Mouse (Mus musculus): ENCODE data around the gene Apol7b.
"Not testable (repeated sequence)": the region's sequence is repeated elsewhere in the genome, so short reads cannot be mapped to it uniquely, and the experiment has no call there.

The Apol7b gene

DNA sequence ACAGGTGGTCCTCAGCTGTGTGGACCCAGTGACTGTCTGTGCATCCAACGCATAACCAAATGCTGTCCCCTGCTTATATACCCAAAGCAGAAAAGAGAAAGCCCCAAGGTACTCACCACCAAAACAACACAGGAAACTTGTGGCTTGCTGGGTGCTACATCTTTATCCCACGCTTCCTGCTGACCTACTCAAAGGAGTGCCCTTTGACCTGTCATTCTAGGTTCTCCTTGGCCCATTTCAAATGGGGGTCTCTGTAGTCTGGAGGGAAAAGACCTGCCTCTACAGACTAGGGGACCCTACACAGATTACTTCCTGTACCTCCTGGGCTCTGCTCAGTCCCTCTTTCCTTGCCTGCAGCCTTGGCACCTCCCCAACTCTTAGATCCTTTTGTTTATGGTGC is at the start of gene Apol7b:
TSS of gene Apol7b (minus strand) at position 101 of the 400 bp plus-strand sequence.
- not testable (repeated sequence) for DNase-seq (ENCODE audit: low spot score)

DNA sequence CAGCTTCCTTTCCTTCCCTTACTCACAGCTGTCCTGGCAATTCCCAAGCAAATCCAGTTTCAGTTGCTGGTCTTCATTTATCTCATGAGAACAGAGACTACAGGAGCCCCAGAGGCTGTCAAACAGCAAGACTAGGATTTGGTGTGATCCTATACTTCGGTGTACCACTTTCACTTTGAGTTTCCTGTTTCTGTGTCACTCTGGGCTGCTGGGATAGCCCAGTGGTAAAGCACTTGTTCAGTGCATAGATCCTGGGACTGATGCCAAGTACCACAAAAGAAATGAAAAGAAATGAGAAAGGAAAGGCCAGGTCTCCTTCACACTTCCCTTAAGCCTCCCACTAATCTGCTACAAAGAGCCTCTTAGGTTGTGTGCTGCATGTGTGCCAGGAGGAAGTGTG is 47.4 kb upstream of the Apol7b start:
- not testable (repeated sequence) for DNase-seq (ENCODE audit: low spot score)

DNA sequence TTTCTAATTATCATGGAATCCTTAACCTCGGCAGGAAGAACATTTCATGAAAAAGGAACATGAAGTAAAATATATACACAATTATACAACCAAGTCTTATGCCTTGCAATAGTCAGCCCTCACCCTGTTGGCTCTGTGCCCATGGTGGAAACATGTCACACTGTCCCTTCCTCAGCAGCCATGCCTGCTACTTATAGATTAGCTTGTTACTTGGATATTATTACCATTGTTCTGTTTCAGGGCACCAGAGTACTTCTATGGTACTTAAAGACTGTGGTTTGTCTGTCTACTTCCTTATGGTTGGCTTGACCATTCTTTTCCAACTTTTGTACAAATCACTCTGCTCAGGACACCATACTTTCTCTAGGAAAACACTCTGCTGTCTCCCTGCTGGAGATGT is 45.9 kb upstream of the Apol7b start:
- not testable (repeated sequence) for DNase-seq (ENCODE audit: low spot score)

GRCm38 (mm10) chr15:77482140-77482794 is 35.0 kb upstream of the Apol7b start:
- DNase-seq (ENCODE audit: low spot score), result no peak

DNA sequence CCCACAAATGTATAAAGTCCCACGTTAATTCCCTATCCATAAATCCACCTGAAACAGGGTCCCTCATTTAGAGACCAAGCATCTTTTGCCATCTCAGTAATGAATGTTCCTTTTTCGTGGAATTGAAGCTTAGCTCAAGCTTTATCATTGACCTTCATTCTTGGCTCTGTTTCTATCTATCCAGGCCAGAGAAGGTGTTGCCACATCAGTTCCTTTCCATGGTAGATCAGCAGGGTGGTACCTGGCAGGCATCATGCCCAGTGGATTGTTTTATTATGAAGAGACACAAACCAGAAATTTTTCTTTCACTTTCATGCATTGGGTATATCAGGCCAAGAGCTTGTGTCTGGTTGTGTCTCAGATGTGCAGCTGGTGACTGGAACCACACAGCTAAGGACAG is 29.4 kb upstream of the Apol7b start, which contains the start of gene Apol10a:
TSS of gene Apol10a (plus strand) at position 355 of the 400 bp plus-strand sequence.
- not testable (repeated sequence) for DNase-seq (ENCODE audit: low spot score)

DNA sequence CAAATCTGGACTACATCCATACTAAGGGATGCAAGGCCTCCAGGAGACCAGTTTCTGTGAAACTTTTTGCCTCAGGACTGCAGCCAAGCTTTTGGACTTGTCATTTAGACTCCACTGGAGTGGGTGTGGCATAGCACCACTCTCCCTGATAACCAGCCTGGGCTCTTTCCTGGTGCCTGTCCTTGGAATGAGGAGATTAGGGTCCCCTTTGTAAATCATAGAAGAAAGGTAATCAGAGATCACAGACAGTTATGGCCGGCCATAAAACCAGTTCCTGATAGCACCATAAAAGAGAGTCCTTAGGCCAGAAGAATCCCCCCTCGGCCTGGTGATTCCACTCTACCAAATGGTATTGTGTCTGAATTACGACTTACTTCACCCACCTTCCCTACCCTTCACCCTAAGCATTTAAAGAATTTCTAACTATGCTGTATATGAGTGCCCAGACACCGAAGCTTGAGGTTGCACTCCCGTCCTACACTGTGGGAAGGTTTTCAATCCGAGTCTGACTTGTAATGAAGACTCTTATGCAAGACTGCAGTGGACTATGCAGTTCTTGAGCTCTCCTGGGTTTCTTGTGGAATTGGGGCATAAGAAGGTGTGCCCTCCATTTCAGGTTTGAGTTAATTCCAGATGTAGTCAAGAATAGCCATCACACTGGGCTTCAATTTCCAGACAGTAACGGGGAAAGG is 27.6 kb upstream of the Apol7b start:
- DNase-seq (ENCODE audit: low spot score), result not testable (repeated sequence)

DNA sequence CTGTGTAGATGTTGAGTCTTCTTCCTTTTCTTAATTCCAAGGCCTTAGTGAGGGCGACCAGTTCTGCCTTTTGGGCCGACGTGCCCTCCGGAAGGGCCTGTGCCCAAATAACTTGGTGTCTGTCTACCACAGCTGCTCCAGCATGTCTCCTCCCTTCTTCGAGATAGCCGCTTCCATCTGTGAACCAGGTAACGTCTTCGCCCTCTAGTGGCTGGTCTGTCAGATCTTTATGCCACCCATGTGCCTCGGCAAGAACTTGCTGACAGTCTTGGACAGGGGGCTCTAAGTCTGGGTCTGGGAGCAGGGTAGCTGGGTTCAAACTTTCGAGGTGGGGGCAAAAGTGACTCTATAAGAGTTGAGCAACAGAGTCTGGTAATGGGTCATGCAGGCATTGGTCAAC is 2.6 kb upstream of the Apol7b start:
- peak; percentile 34 for DNase-seq (ENCODE audit: low spot score)

GRCm38 (mm10) chr15:77445668-77446067 is 1.6 kb downstream of the Apol7b start:
- not testable (repeated sequence) for DNase-seq (ENCODE audit: low spot score)

GRCm38 (mm10) chr15:77444746-77445145 is 2.5 kb downstream of the Apol7b start:
- not testable (repeated sequence) for DNase-seq (ENCODE audit: low spot score)

- not testable (repeated sequence) for DNase-seq (ENCODE audit: low spot score)
Observed at GRCm38 (mm10) chr15:77428690-77429448, 18.4 kb downstream of the Apol7b start.

DNA sequence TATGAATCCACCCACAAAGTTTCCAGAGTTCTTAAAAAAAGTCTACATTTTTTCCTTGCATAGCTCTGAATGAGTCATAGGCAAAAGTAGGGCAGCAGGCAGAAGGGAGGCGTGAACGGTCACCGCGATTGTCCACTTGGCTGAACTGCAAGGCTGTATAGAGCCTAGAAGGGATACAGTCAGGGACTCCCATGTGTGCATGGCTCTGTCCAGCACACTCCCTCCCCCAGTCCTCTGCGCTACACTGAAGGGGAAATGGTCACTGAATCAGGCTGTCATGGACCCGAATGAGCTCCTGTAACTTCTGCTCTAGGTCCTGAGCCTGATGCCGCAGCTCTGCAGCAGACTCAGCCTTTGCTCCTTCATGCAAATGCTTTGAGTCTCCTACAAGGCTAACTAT is 24.4 kb downstream of the Apol7b start:
- not testable (repeated sequence) for DNase-seq (ENCODE audit: low spot score)

DNA sequence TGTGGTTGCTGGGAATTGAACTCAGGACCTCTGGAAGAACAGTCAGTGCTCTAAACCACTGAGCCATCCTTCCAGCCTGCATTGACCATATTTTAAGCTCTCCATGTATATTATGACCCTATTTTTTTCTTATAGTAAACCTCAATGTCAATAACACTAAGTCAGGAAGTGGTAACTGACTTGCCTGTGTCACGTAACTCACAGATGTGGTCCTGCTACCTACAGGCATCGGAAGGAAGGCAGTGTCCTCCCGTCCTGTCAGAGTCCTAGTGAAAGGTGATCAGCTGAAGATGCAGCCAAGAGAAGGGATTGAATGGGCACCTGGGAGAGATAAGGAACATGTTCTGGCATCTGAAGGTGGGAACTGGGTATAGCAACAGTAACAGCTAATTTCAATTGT is 27.6 kb downstream of the Apol7b start:
- DNase-seq (ENCODE audit: low spot score), result not testable (repeated sequence)

DNA sequence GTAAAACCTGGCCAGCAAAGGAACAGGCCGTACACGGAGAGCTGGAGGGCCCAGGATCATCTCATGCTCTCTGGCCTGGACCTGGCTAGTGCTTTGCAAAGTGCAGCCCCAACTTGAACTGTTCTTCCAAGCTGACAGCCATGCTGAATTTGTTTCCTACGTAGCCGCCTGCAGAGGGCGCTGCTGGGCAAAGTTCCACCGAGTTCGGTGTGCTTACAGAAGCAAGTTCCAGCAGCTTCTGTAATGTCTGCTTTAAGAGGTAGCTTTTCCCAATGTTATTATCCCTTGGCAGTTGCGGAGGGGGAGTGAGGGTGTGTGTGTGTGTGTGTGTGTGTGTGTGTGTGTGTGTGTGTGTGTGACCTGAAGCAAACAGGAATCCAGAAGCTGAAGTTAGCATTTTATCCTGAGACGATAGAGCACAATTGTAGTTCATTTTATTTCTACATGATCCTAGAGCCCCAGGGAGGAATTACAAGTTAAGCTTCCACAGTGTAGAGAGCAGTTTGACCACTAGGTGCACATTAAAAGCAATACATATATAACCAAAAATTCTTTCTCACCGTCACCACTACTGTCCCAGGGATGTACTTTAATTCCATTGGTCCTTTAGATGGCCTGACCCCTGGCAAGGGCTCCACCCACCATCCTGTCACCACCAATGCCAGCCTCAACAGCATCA is 30.5 kb downstream of the Apol7b start:
- not testable (repeated sequence) for DNase-seq (ENCODE audit: low spot score)

DNA sequence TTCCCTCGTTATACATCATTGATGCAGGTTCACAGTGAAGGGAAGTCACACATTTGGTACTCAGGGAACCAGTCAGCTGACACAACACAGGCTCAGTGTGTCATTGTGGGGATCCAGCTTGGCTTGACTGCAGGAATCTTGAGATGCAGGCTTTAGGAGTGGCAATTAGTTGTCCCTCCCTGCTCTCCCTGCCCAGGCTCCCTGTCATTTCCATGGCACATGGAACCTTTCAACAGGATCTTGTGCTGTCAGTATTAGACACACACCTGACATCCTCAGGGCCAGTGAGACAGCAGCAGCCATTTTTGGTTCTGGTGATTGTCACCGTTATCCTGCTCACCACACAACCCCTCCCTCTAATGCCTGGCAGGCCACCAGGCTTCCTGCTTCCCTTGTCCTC is 31.6 kb downstream of the Apol7b start:
- DNase-seq (ENCODE audit: low spot score), result not testable (repeated sequence)

- not testable (repeated sequence) for DNase-seq (ENCODE audit: low spot score)
Observed at GRCm38 (mm10) chr15:77412695-77413094, 34.6 kb downstream of the Apol7b start.

- DNase-seq (ENCODE audit: low spot score), result not testable (repeated sequence)
Observed at GRCm38 (mm10) chr15:77411035-77411434, 36.3 kb downstream of the Apol7b start, which contains the start of gene Apol9a. Gene Apol9a, minus strand, starts transcription at chr15:77411135.

DNA sequence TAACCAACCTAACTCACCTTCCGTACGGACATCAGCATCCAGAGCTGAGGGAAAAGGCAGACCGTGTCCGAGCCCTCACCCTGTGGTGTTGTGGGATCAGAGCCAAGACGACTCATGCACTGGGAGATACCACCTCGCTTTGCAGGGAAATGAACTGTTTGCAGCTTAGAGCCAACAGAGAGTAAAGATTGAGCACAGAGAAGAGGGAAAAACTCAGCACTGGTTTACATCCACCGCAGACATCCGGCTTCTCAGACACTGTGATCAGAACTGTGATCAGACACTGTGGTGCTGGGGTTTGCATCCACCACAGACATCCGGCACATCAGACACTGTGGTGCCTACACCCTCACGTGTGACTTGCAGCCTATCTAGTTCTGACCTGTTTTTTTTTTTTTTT is 40.9 kb downstream of the Apol7b start:
- peak; percentile 19 for DNase-seq (ENCODE audit: low spot score)

- peak; percentile 57 for DNase-seq (ENCODE audit: low spot score)
Observed at GRCm38 (mm10) chr15:77399027-77399426, 48.3 kb downstream of the Apol7b start, which contains the start of gene Apol7a. Gene Apol7a, minus strand, starts transcription at chr15:77399110.

GRCm38 (mm10) chr15:77397450-77398132 is 49.7 kb downstream of the Apol7b start:
- peak; percentile 65 for DNase-seq (ENCODE audit: low spot score)

DNA sequence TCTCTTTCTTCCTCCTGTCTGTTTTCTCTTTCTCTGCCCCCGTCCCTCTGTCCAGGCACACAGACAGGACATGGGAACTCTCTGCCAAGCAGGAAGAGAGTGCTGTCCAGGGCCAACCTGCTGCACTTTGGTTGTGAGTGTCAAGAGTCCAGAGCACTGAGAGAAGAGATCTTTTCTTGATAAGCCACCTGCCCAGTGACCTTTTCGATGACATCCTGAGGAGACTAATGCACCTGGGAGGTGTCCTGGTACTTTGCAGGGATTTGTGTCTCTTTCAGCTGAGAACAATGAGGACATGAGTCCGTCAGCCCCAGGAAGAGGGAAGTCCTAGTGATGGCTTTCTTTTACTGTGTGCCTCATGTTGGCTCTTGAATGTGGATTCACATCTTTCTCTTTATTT is 53.5 kb downstream of the Apol7b start:
- not testable (repeated sequence) for DNase-seq (ENCODE audit: low spot score)

- DNase-seq (ENCODE audit: low spot score), result no peak
Observed at GRCm38 (mm10) chr15:77387462-77387861, 59.8 kb downstream of the Apol7b start.
